Mouse (Mus musculus) cerebellum, adult 9-10 months (tissue): ENCODE data around the gene Ppp1r3e.

Experiments
- DNase-seq: peaks from one replicate; pipeline ENCODE4 v3.0.0; 2022

Gene Ppp1r3e

DNA sequence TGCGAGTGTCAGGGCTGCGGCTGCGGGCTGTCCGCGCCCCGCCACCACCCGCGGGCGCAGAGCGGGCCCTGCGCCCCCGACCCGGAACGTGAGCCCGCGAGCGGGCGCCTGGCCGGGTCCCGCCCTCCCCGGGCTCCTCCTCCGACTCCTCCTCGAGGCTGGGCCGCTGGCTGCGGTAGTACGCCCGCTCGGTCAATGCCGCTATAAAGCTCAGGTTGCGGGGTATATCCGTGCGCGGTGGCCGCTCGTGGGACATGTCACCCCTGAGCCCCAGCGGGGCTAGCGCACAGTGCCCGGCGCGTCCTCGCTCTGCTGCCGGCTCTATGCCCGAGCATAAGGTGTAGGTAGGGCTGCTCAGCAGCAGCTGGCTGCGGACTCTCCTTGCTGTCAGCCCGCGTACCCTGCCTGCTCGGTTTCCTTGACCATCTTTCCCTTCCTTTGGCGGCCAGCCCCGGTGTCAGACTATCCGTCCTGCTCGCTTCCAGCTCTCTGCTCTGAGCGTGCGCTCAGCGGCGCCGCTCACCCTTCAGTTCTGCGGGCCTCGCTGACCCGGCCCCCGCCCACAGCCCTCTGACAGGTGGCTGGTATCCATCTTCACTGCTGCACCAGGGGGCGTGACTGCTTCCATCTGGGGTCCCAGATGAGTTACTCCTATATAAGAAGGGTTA is at the start of gene Ppp1r3e:
Gene Ppp1r3e, minus strand, starts transcription at position 503 of the 668 bp plus-strand sequence.
- peak; percentile 79 for DNase-seq

DNA sequence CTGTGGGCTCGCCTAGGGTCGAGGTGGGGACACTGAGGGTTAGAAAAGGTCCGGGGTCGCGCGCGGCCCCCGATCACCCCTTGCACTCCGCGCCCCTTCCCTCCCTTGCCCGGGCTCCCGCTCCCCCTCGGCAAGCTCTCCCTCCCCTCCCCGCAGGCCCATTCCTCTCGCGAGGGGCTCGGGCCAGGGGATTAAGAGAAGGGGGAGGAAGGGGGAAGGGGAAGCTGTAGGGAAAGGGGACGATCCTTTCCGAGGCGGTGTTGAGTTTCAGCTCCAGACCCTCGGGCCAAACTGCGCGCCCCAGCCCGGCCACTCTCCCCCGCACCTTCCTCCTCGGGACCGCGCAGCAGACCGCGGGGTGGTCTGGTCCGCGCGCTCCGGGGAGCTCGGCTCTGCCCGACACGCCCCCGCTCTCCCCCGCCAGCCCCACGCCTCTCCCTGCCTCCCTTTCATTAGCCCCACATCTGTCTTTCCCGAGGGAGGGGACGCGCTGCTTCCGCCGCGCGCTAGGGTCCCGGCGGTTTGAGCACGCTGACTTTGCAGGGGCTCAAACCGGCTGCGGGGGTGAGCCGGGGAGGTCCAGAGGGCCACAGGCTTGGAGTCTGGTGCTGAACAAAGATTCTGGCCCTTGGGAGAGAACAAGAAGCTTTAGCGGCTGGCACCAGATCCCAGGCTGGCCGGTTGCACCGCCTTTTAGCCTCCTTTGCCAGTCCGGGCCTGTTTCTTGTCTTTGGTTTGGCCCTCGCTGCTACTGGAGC is 49.2 kb upstream of the Ppp1r3e start:
- no peak for DNase-seq

DNA sequence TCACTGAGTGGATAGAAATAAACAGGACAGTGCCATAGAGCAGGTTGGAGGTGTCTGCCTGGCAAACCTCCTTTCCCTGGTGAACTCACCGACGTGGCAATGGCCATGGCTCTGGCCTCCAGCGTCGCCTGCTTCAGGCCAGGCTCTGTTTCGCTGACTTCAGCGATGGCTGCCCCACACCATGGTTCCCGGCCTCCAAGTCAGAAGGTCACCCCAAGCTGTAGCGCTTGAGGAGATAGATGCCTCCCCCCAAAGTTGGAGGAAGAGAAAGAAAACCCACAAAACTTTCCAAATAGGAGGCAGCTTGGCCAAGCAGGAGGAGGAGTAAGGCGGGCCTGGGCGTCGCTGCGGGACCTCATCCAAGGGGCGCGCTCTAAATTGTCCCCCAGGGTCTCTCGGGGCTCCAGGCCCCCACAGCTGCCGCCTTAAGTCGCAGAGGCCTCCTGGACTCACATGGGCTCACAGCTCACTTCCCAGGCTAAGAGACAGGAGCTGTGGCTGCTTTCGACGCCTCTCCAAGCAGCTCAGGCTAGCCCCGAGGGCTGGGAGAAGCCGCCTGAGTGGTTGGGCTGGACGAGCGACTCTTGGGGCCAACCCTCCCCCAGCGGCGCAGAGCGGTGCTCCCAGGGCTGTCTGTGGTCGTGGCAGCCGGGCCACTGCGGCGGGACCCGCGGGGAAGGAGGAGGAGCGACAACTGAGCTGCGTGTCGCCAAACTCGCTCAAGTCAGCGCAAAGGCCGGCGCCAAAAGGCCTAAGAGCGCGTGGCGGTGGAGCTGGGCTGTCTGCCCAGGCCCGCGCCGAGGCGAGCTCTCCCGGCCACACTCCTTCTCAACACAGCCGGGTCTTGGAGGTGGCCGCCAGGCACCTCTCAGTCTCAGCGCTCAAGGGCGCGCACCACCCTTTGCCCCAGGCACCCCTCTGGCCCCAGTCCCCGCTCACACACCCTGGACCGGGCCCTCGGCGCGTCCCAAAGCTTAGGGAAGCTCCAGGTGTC is 48.3 kb upstream of the Ppp1r3e start, which contains the start of gene Efs:
Gene Efs, minus strand, starts transcription at position 778 of the 994 bp plus-strand sequence.
- peak; percentile 50 for DNase-seq

DNA sequence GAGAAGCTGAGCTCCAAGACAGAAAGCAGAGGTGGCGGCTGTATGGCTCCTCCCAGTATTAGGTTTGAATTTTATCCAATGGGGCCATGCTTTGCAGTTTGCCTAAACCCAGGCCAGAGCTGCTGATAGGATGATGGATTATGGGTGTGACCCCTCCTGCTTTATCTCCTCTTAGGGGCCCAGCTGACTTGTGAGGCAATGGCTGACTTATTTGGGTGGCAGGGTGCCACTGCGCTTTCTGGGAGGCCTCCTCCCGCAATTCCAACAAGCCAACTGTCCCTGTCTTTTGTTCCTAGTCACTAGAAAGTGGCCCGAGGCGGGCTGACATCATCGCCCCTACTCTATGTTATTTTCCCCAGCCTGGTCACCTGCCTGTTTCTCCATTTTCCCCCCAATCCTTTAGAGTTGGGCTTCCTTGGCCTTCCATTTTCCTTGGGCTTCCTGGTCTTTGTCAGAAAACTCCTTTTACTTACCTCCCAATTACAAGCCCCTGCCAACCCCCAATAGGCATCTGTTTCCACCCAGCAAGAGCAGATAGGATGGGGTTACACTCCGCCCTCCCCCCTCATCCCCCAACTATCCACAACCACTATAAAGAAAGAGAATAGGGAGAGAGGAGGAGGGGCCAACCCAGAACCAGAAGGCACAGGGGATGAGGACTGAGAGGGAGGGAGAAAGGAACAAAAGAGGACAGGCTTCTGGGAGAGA is 47.4 kb upstream of the Ppp1r3e start:
- no peak for DNase-seq

DNA sequence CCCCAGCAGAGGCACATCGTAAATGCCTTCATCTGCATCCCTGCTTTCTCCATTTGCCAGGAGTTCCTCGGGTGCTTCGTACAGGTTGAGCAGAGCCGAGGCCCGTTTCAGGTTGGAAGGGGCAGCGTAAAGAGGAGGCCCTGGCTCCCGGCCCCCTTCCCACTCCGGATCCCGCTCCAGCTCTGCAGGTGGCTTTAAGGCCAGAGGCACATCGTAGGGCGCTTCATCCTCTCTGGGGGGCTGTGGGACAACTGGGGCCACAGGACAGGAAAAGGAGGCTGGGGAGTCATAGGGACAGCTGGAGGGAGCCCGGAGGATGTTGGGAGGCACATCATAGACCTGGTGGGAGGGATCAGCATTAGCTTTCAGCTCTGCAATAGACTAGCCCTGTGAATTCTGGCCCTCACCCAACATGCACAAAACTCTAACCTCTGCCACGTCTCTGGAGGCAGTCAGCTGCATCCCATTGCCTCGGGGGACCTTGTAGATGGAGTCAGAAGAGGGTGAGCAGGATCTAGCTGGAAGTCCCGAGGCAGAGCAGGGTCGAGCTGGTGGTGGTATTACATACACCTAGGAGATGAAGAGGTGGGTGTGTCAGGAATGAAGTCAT is 42.8 kb upstream of the Ppp1r3e start:
- no peak for DNase-seq

DNA sequence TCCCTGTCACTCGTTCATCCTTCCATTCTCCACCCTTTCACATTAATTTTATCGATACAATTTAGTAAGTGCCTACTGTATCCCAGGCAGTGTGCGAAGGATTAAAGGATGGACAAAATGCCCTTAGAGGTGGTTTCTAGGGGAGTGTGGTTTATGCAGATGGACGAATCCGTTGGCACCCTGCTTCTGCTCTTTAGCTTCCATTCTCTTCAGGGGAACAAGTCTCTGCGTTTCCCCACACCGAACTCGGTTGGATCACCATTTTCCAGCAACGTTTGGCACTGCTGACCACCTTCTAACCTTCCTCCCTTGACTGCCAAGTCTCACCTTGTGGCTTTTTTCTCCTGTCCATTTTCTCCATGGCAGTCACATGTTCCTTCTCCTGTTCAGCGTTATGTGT is 36.0 kb upstream of the Ppp1r3e start:
- peak; percentile 57 for DNase-seq

DNA sequence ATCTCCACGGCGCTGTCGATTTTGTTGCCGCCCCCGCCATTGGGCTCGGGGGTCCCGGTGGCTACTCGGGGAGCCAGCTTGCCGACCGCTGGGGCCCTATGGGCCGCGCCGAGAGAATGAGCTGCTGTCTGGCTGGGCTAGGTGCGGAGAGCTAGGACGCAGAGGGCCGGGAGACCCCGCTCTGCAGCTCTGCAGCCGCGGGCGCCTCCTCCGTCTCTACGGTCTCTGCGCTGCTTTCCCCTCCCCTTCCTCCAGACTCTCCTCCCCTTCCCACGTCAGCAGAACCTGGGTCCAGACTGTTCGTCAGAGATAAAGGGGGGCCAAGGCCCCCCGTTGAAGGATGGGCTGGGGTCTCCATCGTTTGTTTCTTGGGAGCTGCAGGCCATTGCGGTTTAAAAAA is 35.5 kb upstream of the Ppp1r3e start, which contains the start of gene Slc22a17:
Gene Slc22a17, minus strand, starts transcription at position 247 of the 400 bp plus-strand sequence.
- peak; percentile 83 for DNase-seq

DNA sequence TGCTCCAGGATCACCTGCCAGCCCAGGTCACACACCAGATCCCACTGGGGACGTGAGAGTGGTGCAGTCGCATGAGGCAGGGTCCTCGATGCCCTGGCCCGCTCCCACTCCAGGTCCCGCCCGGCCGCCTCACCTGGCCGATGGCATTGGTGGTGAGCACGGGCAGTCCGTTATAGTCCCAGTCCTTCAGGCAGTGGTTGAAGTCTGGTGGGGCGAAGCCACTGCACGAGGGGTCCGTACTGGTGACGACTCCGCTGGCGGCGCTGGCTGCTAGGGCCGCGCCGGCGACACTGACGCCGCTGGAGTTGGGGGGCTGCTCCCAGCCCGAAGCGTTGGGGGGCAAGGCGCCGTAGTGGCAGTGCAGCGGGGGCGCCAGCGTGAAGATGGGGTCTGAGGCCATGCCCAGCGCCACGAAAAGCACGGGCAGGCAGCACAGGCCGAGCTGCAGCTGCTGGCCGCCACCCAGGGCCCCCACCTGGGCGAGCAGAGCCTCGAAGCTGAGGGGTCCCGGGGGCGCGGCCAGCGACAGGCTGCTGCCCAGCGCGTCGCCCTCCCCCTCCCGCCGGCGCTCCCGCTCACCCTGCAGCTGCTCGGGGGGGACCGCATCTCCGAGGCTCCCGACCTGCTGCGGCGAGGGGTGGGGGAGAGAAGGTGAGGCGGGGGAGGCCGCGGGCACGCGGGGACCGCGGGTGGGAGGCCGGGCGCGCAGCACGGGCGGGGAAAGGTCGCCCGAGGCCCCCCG is 34.9 kb upstream of the Ppp1r3e start:
- peak; percentile 38 for DNase-seq

DNA sequence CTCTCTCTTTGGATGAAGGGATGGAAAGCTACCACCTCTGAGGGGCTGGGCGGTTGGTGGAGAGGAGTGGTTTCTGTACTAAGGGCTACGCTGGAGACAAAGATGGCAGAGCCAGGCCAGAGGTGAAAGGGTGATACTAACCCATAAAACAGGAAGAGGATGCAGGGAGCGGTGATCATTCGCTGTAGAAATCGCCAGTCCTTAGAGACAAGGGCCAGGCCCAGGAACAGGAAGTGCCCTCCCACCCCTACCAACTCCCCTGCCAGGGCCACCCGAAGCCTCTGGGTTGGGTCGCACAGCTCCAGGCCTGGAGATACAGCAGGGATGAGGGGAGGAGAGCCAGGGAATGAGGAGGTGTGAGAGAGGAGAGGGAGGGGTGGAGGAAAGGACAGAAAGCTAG is 31.3 kb upstream of the Ppp1r3e start:
- DNase-seq = no peak

DNA sequence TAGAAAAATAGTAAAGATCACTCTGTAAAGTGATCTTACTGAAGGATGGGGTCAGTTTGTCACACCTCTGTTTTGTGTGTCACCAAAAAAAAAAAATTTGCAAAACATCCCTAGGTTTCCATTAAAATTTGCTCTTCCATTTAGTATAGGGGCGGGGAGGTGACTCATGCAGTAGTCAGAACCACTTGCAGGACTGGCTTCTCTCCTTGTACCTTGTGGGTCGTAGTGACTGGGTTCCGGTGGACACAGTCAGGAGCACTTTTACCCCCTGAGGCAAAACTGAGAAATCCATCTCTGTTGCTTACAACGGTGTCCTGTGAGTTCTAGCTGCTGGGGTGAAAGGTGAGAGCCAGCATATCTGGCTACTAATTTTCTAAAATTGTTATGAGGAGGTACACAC is 26.3 kb upstream of the Ppp1r3e start:
- DNase-seq = no peak

DNA sequence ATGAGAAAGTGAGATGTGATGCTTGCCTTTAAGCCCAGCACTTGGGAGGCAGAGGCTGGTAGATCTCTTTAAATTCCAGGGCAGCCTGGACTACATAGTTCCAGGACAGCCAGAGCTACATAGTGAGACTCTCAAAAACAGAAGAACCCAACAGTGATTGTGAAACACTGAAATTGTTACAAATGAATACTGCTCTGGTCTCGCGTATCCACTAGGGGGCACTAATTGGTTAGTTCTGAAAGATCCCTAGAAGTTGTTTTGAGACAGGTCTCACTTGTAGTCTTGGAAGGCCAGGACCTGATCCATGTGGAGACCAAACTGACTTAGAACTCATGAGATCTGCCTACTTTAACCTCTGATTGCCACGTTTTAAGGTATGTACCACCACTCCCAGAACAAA is 23.0 kb upstream of the Ppp1r3e start:
- peak; percentile 88 for DNase-seq

DNA sequence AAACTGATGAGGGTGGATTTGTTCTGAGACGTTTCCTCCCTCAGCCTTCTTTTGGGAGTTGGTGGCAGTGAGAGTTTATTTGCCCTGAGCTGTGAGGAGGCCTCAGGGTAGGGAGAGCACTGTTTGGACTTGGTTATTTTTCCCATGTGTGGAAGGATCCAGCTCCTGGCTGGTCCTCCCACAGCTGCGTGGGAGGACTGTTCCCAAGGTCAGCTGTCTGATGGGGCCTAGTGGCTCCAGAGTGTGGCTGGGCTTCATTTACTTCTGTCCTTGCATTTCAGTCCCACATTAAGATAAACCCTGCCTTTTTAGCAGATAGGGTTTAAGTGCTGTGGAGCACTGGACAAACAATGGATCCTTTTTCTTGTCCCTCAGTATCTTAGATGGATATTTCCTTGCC is 20.1 kb upstream of the Ppp1r3e start:
- no peak for DNase-seq

DNA sequence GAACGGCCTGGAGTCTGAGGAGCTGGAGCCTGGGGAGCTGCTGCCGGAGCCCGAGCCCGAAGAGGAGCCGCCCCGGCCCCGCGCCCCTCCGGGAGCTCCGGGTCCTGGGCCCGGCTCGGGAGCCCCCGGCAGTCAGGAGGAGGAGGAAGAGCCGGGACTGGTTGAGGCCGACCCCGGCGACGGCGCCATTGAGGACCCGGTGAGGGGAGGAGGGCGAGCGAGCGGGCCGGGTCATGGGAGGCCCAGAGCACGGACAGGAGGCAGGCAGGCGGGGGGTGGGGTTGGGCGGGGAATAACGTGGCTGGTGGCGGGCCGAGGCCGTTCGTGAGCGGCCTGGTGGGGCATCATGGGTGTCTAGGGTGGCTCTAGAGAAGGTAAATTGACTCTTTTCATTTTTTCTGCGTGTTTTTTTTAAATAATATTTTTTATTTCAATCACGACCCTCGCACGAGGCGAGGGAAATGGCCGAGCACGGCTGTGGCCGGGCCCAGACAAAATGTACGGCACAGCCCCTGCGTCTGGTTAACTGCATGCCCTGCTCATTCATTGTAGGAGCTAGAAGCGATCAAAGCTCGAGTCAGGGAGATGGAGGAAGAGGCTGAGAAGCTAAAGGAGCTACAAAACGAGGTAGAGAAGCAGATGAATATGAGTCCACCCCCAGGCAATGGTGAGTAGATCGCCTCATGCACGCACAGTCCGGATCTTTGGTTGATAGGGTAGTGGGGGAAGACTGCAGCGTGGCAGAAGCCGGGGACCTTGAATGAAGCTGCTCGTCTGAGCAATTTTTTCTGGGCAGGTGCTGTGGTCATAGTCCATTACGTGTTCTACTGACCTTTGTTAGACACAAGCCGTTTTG is 17.2 kb upstream of the Ppp1r3e start:
- DNase-seq = peak; percentile 69

DNA sequence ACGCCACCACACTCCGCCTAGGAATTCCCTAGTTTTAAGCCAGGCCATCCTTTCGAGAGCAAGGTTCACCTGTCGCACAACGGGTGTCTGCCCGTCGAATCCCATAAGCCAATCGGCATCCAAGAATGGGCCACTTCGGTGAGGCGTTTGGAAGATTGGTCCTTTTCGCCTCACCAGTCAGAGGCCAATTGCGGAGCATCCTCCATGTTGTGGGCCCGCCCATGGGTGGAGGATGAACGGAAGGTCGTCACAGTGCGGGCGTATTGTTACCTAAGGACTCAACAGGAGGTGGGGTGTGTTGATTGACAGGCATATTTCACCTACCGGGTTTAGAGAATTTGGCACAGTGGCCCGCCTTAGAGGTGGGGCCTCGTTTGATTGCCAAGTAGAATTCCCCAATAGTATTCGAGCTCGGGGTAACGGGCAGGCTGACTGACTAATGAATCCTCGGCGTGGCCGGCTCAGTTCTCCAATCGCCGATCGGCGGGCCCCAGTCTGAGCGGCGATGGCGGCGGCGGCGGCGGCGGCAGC is 16.4 kb upstream of the Ppp1r3e start:
- DNase-seq = peak; percentile 100

DNA sequence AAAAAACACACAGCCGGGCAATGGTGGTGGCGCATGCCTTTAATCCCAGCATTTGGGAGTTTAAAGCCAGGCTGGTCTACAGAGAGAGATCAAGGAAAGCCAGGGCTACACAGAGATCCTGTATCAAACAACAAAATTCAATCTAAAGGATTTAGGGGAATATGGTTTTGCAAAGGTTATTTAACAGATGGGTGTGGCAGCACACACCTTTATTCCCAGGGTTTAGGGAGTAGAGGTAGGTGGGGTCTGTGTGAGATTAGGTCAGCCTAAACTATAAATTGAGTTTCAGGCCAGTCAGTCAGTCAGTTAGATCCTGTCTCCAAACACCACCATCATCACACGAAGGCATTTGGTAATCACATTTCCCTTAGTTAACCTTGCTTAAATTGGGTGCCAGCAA is 14.8 kb upstream of the Ppp1r3e start, which contains the start of gene Pabpn1:
Gene Pabpn1, plus strand, starts transcription at position 301 of the 400 bp plus-strand sequence.
- no peak for DNase-seq

DNA sequence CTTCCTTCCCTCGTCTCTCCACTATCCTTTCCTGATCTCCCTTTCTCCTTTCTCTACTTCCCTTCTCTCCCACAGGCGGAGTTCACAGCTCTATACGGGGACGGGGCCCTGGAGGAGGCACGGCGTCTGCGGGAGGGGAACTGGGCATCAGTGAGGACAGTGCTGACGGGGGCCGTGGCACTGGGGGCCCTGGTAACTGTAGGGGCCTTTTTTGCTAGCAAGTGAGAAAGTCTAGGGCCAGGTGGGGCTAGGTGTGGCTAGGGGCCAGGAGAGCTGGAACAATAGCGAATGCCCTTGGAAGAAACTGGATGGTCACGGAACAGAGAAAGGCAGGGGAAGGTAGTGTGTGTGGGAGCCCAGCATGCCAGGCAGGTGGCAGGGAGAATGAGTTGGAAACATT is 8.0 kb upstream of the Ppp1r3e start:
- DNase-seq = no peak

DNA sequence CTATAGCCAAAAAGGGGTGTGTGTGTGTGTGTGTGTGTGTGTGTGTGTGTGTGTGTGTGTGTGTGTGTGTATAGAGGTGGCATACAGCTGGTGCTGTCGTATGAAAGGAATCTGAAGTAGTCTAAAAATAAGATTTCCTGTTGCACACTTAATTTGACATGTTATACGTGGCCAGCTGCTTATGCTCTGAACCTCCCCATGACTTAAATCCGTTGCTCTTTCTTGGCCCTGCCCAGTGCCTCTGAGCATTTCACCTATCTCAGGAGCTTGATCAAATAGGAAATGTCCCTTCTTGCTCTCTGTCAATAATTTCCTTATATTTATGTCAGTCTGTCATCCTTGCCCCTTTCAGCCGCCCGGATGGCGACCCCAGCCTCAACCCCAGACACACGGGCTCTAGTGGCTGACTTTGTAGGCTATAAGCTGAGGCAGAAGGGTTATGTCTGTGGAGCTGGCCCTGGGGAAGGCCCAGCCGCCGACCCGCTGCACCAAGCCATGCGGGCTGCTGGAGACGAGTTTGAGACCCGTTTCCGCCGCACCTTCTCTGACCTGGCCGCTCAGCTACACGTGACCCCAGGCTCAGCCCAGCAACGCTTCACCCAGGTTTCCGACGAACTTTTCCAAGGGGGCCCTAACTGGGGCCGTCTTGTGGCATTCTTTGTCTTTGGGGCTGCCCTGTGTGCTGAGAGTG is 6.8 kb upstream of the Ppp1r3e start:
- DNase-seq = peak; percentile 44

DNA sequence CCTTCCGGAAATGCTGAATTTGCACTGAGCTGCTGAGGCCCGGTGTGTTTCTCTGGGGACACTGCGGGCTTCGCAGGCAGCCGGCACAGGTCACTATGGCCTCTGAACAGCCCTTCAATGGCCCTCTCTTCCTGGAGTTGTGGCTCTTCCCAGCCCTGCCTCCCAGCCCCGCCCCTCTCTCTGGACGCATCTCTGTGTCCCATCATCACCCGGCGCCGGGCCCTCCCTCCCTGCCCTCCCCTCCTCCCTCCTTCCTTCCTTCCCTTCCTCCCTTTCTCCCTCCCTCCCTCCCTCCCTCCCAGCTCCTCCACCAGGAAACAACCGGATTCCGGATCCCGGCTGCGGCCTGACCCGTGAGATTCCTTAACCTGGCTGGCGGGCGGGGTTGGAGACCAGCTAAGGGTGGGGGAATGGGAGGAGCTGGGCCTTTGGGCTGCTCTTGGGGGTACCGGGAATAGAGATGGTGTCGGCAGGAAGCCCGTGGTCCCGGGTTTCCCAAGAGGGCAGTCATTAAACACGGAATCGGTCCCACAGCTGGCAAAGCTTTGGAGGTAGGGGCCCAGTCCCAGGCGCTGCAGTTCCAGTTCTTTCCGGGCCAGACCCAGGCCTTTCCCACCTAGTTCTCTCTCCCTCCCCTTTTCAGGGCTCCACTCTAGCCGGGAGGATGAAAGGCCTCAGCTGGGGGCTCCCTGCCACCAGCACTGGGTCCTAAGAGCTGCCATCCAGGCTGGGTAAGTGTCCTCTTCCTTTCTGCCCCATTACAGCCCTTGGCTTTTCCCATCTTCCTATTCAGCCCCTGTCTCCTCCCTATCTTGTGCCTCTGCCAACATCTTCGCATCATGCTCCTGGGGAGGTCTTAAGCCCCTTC is 6.0 kb upstream of the Ppp1r3e start, which contains the start of the genes Bcl2l2 and Gm20521:
Gene Bcl2l2, plus strand, starts transcription at position 224 of the 868 bp plus-strand sequence.
Gene Gm20521, plus strand, starts transcription at position 288 of the 868 bp plus-strand sequence.
- DNase-seq = peak; percentile 81
